Mouse (Mus musculus) heart, adult 2 months (tissue): ENCODE measurements around the gene Napa.
A peak's percentile ranks its signal among the peaks of the same experiment; 100 is the strongest.

ENCODE experiments used
- CTCF ChIP-seq: fragments of 200-600 bp; IDR thresholded peaks from 2 replicates; pipeline ENCODE4 v1.8.1; 2022; ENCODE audit warnings: antibody characterized with exemption, mild to moderate bottlenecking, moderate library complexity
- POLR2A ChIP-seq: fragments of 200-500 bp; IDR thresholded peaks from 2 replicates; pipeline ENCODE4 v1.6.1; 2011; ENCODE audit warnings: mild to moderate bottlenecking, low read depth, low read length, control low read depth; ENCODE audit not compliant: insufficient read depth

DNA sequence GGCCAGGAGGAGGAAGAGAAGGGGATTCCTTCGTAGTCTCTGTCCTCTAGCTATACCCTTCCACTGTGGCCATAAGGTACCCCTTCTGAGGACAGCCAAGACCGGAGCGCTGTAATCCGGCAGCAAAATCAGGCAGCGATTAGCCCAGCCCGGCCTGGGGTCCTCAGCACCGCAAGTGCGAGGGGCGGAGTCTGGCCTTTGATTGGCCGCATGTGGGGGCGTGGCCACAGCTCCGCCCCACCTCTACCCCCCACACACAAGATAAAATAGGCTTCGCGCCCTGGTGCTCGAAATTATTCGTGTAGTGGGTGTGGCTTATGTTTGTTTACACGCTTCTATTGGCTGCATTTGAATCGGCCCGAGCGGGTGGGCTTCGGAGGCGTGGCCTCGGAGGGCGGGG lies 45.6 kb upstream of the Napa start:
- no peak for TF ChIP-seq CTCF
- TF ChIP-seq POLR2A: peak; percentile 92
